Mouse (Mus musculus) ES-CJ7 (cell line): ENCODE measurements around the gene Olfr294.

Experiments
- DNase-seq: peaks from one replicate; pipeline ENCODE4 v3.0.0; 2011; ENCODE audit warnings: low read depth, low spot score

Olfr294 gene

GRCm38 (mm10) chr7:86616543-86616942, at the start of gene Olfr294:
TSS of gene Olfr294 (minus strand) at chr7:86616643.
- no peak for DNase-seq

GRCm38 (mm10) chr7:86648761-86649160, 32.3 kb upstream of the Olfr294 start, which contains the start of gene Olfr293:
TSS of gene Olfr293 (plus strand) at chr7:86649061.
- no peak for DNase-seq

DNA sequence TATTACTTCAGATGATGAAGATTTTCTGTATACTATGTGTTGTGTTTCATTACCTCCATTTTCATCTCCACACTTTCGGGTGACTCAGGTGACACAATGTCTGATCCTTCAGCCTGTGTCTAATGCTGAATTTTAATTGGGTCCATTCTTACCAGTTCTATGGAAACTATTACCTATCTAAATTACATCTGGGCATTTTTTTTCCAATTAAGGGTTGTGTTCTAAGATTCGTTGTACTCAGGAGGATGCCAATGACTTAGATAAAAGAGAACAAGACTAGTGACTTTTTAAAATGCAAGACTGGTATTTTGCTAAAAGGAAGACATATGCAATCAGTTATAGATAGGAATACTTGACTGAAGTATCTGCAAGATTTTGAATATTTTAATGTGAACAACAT, 32.9 kb downstream of the Olfr294 start, which contains the start of gene Olfr295:
Olfr295 (plus strand) TSS at position 301 of the 400 bp plus-strand sequence.
- no peak for DNase-seq
